Mouse (Mus musculus): ENCODE results near the gene Ctdspl.
A peak's percentile ranks its signal among the peaks of the same experiment; 100 is the strongest.

Ctdspl gene

GRCm38 (mm10) chr9:118949654-118950053 is 23.4 kb downstream of the Ctdspl start:
- DNase-seq (ENCODE audit: low spot score in 2 of 2): no peak

DNA sequence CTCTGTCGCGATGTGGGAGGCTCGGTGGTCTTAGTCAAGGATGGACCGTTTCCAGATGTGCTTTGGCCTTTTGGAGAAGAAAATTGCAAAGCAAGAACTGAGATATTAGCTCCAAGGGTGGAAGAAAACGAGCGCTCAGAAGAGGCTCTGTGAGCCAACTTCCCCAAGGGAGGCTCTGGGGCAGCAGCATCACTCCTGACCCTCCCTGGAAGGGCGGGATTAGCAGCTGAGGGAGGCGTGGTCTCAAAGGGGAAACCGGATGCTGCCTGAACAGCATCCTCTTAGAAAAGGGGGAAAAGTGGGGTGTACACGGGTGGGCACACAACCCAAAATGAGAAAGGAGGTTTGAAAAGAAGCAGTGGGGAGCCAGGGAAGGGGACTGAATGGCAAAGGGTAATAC is 23.8 kb downstream of the Ctdspl start:
- DNase-seq (ENCODE audit: low spot score in 2 of 2): no peak

- DNase-seq (ENCODE audit: low spot score in 2 of 2): no peak
Measured at GRCm38 (mm10) chr9:118950751-118951150, 24.5 kb downstream of the Ctdspl start.

- DNase-seq (ENCODE audit: low spot score in 2 of 2): no peak
Measured at GRCm38 (mm10) chr9:118951381-118951780, 25.1 kb downstream of the Ctdspl start.

DNA sequence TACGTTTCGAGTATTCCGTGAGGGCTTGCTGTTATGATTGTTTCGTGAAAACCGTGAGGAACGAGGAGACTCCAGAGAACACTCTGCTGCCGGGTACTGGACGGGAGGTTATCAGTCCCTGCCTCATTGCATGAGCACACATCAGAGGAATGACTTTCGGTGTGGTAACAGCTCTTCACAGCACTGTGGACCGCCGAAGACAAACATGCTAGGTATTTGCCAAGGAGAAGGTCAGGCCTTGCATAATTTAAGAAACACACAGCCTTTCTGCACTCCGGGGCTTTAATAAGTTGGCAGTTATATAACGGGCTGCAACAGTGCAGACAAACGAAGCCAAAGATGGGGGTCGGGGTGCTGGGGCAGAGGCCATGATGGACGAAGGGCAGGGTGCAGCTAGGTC is 25.9 kb downstream of the Ctdspl start:
- DNase-seq (ENCODE audit: low spot score in 2 of 2): no peak

GRCm38 (mm10) chr9:118953465-118954194 is 27.4 kb downstream of the Ctdspl start:
- DNase-seq (ENCODE audit: low spot score in 2 of 2): peak in 1 of 2 experiments; percentile 56

DNA sequence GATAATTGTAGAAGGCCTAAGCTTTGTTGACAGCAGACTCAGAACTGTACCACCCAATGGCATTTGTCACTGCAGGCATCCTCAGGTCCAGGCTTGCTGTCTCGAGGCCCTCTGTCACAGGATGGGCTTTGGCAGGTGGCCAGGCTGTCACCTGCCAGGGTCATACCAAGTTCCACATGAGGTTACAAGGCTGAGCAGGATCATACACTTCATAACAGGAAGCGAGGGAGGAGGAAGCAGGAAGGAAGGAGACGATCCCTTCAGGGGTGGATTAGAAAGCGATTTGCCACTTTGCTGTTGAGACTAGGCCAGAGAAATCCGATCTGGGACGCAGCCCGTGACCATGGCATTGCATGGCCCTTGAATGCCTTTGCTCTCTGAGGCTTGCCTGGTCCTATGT is 32.5 kb downstream of the Ctdspl start:
- no peak for DNase-seq (ENCODE audit: low spot score in 2 of 2)

DNA sequence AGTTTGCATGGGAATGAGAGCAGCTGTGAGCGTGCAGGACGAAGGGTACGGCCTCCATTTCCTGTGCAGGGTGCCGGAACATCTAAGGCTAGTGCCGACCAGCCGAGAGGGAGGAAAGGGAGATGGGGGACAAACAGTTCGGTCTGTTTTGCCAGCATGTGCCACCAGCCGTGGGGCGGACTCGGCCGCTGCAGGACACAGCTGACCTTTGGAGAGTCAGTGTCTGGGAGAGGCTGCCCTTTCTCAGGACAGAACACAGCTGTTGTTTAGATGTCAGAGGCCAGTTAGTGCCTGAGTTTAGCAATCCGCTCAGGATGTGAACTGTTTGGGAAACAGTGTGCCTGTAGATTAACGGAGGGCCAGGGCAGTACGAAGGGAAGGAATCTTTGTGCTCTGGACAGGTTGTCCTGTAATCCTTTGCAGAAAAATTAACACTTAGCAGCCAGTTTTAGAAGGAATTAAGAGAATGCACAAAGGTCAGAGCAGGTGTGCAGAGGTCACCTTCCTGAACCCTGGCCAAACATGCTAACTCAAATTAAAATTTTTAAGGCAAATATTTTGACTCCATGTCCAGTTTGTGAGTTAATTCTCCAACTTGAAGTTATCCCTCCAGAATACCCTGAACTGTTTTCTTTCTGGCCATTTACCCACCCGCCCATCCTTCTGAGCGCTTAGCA is 34.3 kb downstream of the Ctdspl start:
- DNase-seq (ENCODE audit: low spot score in 2 of 2): no peak

GRCm38 (mm10) chr9:118963149-118963548 is 36.9 kb downstream of the Ctdspl start:
- DNase-seq (ENCODE audit: low spot score in 2 of 2): no peak

GRCm38 (mm10) chr9:118964263-118965034 is 38.2 kb downstream of the Ctdspl start:
- no peak for DNase-seq (ENCODE audit: low spot score in 2 of 2)

GRCm38 (mm10) chr9:118969810-118970209 is 43.6 kb downstream of the Ctdspl start:
- DNase-seq (ENCODE audit: low spot score in 2 of 2): no peak

DNA sequence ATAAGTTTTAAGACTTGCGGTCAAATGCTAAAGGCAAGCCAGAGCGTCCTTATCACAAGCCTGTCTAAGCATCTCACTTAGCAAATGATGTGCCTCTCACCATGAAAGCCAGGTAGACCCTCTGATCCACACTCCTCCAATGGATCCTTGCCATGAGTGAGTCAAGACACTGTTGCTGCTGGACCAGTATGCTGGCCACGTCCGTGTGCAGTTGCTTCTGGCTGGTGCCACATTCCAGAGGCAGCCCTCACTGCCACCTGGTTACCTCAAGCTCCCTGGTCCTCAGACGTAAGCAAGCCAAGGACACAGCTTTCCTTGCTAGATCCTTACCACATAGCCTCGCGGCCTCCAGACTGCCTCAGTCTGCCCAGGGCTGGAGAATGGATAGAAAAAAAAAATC is 46.8 kb downstream of the Ctdspl start:
- DNase-seq (ENCODE audit: low spot score in 2 of 2): no peak

- no peak for DNase-seq (ENCODE audit: low spot score in 2 of 2)
Measured at GRCm38 (mm10) chr9:118973566-118973965, 47.3 kb downstream of the Ctdspl start.

GRCm38 (mm10) chr9:118974148-118974547 is 47.9 kb downstream of the Ctdspl start:
- peak in 1 of 2 experiments; percentile 51 for DNase-seq (ENCODE audit: low spot score in 2 of 2)

GRCm38 (mm10) chr9:118975211-118975671 is 49.0 kb downstream of the Ctdspl start:
- no peak for DNase-seq (ENCODE audit: low spot score in 2 of 2)

DNA sequence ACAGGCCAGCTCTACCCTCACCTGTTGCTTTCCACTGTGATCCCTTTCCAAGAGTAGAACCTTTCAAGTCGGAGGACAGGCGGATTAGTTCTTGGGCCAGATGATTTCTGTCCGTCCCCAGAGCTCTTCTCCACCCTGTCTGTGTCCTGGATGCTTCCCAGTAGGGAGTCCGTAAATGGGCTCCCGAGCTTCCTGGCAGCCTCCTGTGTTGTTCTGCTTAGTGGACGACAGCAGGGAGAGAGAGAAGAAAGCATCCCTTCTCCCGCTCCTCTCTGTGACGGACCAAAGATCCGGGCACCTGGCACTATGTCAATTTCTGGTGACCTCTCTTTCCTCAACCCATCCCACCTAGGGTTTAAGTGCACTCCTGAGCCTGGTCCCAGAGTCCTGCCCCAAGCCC is 49.5 kb downstream of the Ctdspl start:
- DNase-seq (ENCODE audit: low spot score in 2 of 2): no peak

DNA sequence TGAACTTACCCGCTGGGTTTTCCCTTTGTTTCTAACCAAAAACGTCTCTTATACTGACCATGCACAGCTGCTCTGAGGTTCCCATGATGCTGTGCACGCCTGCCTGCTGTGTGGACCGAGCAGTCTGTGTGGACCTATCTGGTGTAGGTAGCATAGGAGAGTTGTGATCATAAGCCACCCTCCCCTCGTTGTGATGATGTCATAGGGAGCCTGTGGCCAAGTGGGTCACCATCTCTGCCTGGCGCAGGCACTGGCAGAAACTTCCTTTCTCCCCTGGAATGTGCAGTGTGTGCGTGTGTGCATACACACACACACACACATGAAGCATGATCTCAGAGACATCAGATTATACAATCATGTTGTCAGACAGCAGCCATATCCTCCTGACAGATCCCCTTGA is 50.3 kb downstream of the Ctdspl start:
- no peak for DNase-seq (ENCODE audit: low spot score in 2 of 2)

DNA sequence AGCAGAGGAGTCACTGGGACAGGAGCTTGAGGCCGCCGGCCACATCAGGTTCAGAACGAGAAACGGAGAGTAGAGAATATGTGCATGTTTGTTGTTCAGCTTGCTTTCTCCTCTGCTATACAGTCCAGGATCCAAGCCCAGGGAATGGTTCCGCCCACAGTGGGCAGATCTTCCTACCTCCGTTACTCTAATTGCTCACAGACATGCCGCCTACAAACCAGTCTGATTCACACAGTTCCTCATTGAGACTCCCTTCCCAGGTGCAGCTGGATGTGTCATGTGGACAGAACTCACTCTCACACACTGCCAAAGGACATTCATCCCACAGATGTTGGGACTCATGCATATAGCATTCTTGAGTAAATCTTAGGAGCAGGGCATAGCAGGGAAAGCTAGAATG is 51.2 kb downstream of the Ctdspl start:
- no peak for DNase-seq (ENCODE audit: low spot score in 2 of 2)

DNA sequence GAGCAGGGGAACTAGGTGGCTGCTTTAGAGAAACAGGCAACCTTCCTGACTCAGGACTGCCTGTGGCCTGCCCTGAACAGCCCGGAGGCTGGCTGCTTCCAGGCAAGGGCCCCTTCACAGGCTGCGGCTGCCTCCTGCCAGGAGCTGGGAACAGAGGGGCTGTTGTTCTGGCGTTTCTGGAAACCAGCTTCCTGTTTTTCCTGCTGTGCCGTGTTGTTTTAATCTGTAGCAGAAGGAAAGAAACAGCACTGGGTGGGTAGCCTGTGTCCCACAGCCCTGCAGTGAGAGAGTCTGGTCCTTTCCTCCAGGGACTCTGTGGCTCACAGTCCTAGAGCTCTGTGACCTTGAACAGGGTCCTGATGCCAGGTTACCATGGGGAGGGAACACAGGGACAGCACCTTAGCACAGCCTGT is 54.2 kb downstream of the Ctdspl start:
- DNase-seq (ENCODE audit: low spot score in 2 of 2): peak in 1 of 2 experiments; percentile 53

DNA sequence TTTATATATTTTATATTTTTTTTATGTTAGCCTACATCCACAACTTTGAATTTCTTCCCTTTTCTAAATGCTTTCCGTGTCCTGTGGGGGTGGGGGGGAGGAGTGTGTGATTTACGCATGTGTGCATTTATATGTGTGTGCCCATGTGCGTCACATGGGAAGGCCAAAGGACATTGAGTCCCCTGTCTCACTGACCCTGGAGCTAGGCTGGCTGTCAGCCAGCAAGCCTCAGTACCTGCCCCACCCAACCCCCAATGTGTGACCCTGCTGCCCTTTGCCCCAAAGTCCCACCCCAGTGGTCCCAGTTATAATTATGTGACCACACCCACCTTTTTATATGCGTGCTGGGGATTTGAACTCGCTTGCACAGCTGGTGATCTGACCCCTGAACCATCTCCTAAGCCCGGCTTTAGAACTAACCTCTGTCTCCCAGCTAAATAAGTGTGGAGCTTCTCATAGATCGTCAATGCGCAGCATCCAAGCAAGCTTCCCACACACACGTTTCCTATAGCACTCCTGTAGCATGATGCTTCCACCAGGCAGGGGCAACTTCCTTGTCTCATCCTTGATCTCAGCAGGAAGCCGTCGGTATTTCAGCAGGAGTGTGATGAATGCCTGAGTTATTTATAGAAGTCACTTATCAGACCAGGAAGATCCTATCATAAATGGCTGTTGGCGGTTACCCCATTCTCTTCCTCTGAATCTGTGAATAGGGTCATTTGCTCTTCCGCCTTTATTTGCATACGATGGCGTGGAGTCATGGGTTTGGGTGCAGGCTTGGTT is 58.6 kb downstream of the Ctdspl start:
- no peak for DNase-seq (ENCODE audit: low spot score in 2 of 2)

DNA sequence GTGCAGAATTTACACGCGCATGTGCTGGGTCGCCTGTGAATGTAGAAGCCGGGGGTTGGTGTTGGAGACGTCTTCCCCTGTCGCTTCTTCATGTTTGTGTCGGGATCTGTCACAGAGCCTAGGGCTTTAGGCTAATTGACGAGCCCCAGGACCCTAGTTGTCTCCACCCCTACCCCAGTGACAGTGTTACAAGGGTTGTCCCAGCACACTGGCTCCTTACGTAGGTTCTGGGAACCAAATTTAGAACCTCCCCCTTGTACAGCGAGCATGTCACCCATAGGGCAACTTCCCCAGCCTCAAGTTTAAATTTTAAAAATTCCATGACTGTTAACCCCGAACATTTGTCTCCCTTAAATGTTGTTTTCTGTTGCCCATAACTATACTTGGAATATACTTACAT is 60.0 kb downstream of the Ctdspl start:
- no peak for DNase-seq (ENCODE audit: low spot score in 2 of 2)
